Mouse (Mus musculus): ENCODE data around the gene Lrfn4.

DNA sequence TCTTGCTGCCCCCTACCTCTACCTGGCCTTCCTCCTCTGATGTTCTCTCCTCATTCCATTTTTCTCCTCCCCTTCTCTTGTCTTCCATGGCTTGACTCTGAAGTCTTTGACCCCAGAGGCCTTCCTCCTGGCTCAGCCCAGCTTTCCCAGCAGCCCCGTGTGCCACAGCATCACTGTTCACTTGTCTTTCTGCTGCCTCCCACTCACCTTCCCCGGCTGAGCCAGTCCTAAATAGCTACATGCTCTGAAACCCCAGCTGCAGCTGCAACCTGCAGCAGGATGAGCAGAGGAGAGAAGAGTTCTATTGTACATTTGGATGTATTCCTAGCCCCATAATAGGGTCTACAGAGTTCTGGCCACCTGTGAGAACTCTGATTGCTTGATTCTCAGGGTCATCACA, 28.0 kb downstream of the Lrfn4 start:
- TF ChIP-seq CTCF (IDR thresholded peaks at IDR 0.05; ENCODE audit: low read depth, low read length) (no peak), TAL1 (conservative IDR thresholded peaks at IDR 0.05; ENCODE audit: low read depth, low read length) (no peak)

All from G1E (cell line).